Mouse (Mus musculus) midbrain, postnatal 0 days (tissue): ENCODE measurements at regions not wholly inside any gene's neighbourhood (a gene's known extent, or its start where the extent isn't known, plus 50 kb on each side); places are given as distances from the start of the nearest gene placed in this dataset.

Experiments used
- ATAC-seq: fragments of 200-750 bp; cut with Nextera tagmentation; 2 replicates; pipeline ENCODE4 v1.8.0; 2017; ENCODE audit warnings: moderate number of reproducible peaks, mild to moderate bottlenecking, moderate TSS enrichment, moderate library complexity; ENCODE audit not compliant: low FRiP score
- DNase-seq: peaks from one replicate; pipeline ENCODE4 v3.0.0-alpha.2; 2015; ENCODE audit warnings: low spot score
- H3K27ac ChIP-seq: fragments of 300-500 bp; sonication (generic); 2 replicates; pipeline ENCODE4 v1.5.1; 2014; ENCODE audit warnings: low read depth, mild to moderate bottlenecking, low read length, mixed read lengths
- H3K27me3 ChIP-seq: fragments of 300-500 bp; sonication (generic); 2 replicates; pipeline ENCODE4 v1.6.1; 2014; ENCODE audit warnings: low read length, control low read depth, mixed read lengths; ENCODE audit not compliant: insufficient read depth
- H3K36me3 ChIP-seq: fragments of 300-500 bp; sonication (generic); 2 replicates; pipeline ENCODE4 v1.6.1; 2014; ENCODE audit warnings: low read length, control low read depth, mixed read lengths; ENCODE audit not compliant: insufficient read depth
- H3K4me1 ChIP-seq: fragments of 300-500 bp; sonication (generic); 2 replicates; pipeline ENCODE4 v1.6.1; 2014; ENCODE audit warnings: mild to moderate bottlenecking, control low read depth, antibody characterized with exemption, low read length, mixed read lengths; ENCODE audit not compliant: insufficient read depth
- H3K4me2 ChIP-seq: fragments of 300-500 bp; sonication (generic); 2 replicates; pipeline ENCODE4 v1.6.1; 2014; ENCODE audit warnings: low read depth, mild to moderate bottlenecking, low read length, mixed read lengths; ENCODE audit not compliant: poor library complexity, severe bottlenecking
- H3K4me3 ChIP-seq: fragments of 300-500 bp; sonication (generic); 2 replicates; pipeline ENCODE4 v1.5.1; 2014; ENCODE audit warnings: low read depth, mild to moderate bottlenecking, low read length, moderate library complexity
- H3K9ac ChIP-seq: fragments of 300-500 bp; sonication (generic); replicated peaks from 2 replicates; pipeline ENCODE4 v1.6.1; 2014; ENCODE audit warnings: mild to moderate bottlenecking, low read length, moderate library complexity, mixed read lengths; ENCODE audit not compliant: poor library complexity, severe bottlenecking
- H3K9me3 ChIP-seq: fragments of 300-500 bp; sonication (generic); 2 replicates; pipeline ENCODE4 v1.6.1; 2016; ENCODE audit warnings: low read length, control low read depth
- CTCF ChIP-seq: IDR thresholded peaks from 2 replicates; pipeline ENCODE4 v1.5.1; 2016; ENCODE audit warnings: antibody characterized with exemption, mild to moderate bottlenecking
- WGBS: fragments of 180-500 bp; shearing (Covaris S2); extraction: QIAGEN DNeasy Blood & Tissue Kit; methylation state at CpG from one replicate; pipeline ENCODE4 v1.1.7; 2014; 5-methylcytosine and 5-hydroxymethylcytosine counted together

DNA sequence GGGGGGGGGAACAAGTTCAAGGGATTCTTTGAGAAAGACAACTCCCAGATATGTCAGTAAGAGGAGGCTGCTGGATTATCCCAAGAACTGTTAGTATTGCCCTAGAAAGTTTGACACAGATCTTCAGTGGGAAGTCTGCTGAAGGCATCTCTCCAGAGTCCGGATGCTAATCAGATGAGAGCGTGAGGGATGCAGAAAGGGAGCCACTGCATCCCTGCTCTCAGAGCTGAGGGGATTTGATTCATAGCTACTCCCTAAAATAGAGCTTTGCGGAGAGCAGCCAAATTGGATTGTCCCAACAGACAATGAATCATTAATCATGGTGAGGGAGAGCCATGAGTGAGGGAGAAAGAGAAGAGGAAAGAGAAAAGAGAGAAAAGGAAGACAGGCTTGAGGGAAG, 408.2 kb downstream of the Pdcd6ip start:
- no peaks in the 10 kb centered on the region for H3K27me3 ChIP-seq
- H3K4me1 ChIP-seq, result no peaks in the 10 kb centered on the region; the same call in 1 of the 2 replicates
- peak; percentile 42 for DNase-seq
- no peak overlapping the region for H3K27ac ChIP-seq
- no peaks in the 10 kb centered on the region for H3K36me3 ChIP-seq
- 15% methylated on average over 3 of the region's 3 CpGs for WGBS
- no peaks in the 10 kb centered on the region for H3K9me3 ChIP-seq
- no peak overlapping the region for H3K4me2 ChIP-seq
- no peak for TF ChIP-seq CTCF
- no peak for ATAC-seq
- H3K4me3 ChIP-seq, result no peak overlapping the region
- no peak overlapping the region for H3K9ac ChIP-seq

DNA sequence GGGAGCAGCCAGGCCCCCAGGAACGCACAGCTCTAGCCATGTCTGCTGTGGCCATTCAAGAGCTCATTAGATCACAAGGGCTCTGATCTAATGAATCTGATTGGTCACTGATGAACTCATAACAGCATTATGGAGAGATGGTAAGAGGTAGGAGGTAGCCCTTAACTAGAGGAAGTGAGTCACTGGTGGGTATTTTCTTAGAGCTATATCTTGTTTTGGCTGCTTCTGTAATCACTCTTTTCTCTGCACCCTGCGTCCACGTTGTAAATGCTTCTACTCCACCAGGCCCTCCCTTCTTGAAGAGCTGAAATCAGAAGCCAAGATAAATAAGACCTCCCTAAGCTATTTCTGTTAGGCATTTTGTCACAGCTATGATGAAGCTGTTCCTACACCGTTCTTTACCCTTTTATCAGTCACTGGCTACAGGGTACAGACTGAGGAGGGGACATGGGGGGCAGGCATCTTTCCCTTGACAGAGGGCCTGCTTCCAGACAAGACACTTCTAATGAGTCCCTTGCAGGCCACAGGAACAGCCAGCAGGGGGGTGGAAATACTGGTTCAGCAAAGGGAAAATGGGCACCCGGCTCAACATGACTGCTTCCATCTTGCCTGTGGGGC, 412.1 kb downstream of the Pdcd6ip start:
- Histone ChIP-seq H3K9ac (no peak overlapping the region), H3K4me3 (no peak overlapping the region), H3K27ac (no peak overlapping the region), H3K9me3 (no peaks in the 10 kb centered on the region), H3K4me1 (no peaks in the 10 kb centered on the region; the same call in 1 of the 2 replicates), H3K4me2 (no peak overlapping the region), H3K36me3 (no peaks in the 10 kb centered on the region), H3K27me3 (no peaks in the 10 kb centered on the region)
- peak; percentile 14; the same call in 1 of the 2 replicates for TF ChIP-seq CTCF
- WGBS, result 78% methylated on average over 5 of the region's 5 CpGs
- DNase-seq, result no peak
- ATAC-seq, result no peak

- H3K27me3 ChIP-seq, result no peaks in the 10 kb centered on the region
- ATAC-seq (no peak), DNase-seq (no peak)
- H3K4me2 ChIP-seq, result no peak overlapping the region
- H3K9me3 ChIP-seq, result no peaks in the 10 kb centered on the region
- no peaks in the 10 kb centered on the region for H3K4me1 ChIP-seq
- no peak overlapping the region for H3K4me3 ChIP-seq
- WGBS, result 71% methylated on average over 4 of the region's 4 CpGs
- H3K36me3 ChIP-seq, result no peaks in the 10 kb centered on the region
- H3K27ac ChIP-seq, result no peak overlapping the region
- no peak for TF ChIP-seq CTCF
- no peak overlapping the region for H3K9ac ChIP-seq
Observed at GRCm38 (mm10) chr9:113287397-113287796, 420.7 kb downstream of the Pdcd6ip start.

DNA sequence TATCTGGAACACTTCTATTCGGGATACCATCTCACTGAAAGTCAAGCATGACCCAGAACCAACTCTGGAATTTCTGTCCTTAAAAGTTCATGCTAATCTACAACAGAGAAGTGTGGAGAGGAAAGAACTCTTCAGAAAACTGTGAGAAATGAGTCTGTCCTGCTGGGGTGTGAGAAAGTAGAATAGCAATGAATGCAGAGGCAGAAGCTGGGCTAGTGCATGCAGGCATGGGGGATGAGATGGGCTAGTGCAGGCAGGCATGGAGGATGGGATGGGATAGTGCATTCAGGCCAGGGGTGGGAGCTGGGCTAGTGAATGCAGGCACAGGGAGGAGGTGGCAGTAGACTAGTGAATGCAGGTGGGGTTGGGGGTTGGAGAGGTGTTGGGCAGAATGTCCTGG, 424.8 kb downstream of the Pdcd6ip start:
- Histone ChIP-seq H3K4me1 (no peaks in the 10 kb centered on the region), H3K27ac (no peak overlapping the region), H3K27me3 (no peaks in the 10 kb centered on the region), H3K4me3 (no peak overlapping the region), H3K9ac (no peak overlapping the region), H3K36me3 (no peaks in the 10 kb centered on the region), H3K4me2 (no peak overlapping the region), H3K9me3 (no peaks in the 10 kb centered on the region)
- ATAC-seq (no peak), DNase-seq (no peak)
- WGBS, result 64% methylated on average over 1 of the region's 1 CpGs
- TF ChIP-seq CTCF, result no peak

DNA sequence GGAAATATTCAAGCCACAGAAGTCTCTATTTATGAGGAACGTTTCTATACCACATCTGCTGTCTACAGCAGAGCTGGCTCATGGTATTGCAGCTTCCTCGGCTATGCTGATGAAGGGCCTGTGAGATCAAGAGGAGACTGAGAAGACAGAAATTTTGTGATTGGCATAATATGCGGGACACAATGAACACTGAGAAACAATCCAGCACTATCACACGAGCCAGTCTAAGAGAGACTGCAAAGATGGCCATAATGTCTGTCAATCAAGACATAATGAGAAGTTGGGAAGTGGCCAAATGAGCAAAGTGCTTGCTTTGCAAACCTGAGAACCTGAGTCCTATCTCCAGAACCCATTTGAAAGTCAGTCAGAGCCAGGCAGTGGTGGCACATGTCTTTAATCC, 437.5 kb downstream of the Pdcd6ip start:
- Histone ChIP-seq H3K4me2 (no peak overlapping the region), H3K27me3 (no peaks in the 10 kb centered on the region), H3K9ac (no peak overlapping the region), H3K4me1 (no peaks in the 10 kb centered on the region), H3K36me3 (no peaks in the 10 kb centered on the region), H3K27ac (no peak overlapping the region), H3K9me3 (no peaks in the 10 kb centered on the region), H3K4me3 (no peak overlapping the region)
- ATAC-seq, result no peak
- no peak for DNase-seq
- TF ChIP-seq CTCF, result no peak
- 52% methylated on average over 4 of the region's 4 CpGs for WGBS

- H3K4me3 ChIP-seq, result no peak overlapping the region
- H3K27ac ChIP-seq, result no peak overlapping the region
- H3K4me1 ChIP-seq, result no peaks in the 10 kb centered on the region
- H3K4me2 ChIP-seq, result no peak overlapping the region
- ATAC-seq, result no peak
- no peaks in the 10 kb centered on the region for H3K27me3 ChIP-seq
- TF ChIP-seq CTCF, result no peak
- 65% methylated on average over 8 of the region's 8 CpGs for WGBS
- H3K9me3 ChIP-seq, result no peaks in the 10 kb centered on the region
- no peaks in the 10 kb centered on the region for H3K36me3 ChIP-seq
- DNase-seq, result no peak
- no peak overlapping the region for H3K9ac ChIP-seq
Observed at GRCm38 (mm10) chr9:113267696-113268095, 440.4 kb downstream of the Pdcd6ip start.
